Mouse (Mus musculus): ENCODE data around the gene Fkbp10. TPM values are rescaled to one million over a fixed set of nuclear protein-coding genes. Genes with fewer than 3 reads are reported as not detected.

The Fkbp10 gene
- polyA plus RNA-seq, 1 experiment from 2014 or later: 23.3 TPM

GRCm38 (mm10) chr11:100395861-100396631, 19.5 kb upstream of the Fkbp10 start:
- H3K9ac ChIP-seq: peak overlapping the region; percentile 85
- no peaks in the 10 kb centered on the region for H3K27me3 ChIP-seq (replicated peaks)
- H3K4me3 ChIP-seq: peak overlapping the region; percentile 73
- H3K9me3 ChIP-seq: no peaks in the 10 kb centered on the region
- peaks cover 40% of the 10 kb centered on the region for H3K4me1 ChIP-seq
- peak overlapping the region; percentile 74 for H3K4me2 ChIP-seq
- no peak overlapping the region for H3K27ac ChIP-seq
- WGBS: 27% methylated on average over 17 of the region's 17 CpGs
- ATAC-seq (replicated peaks): no peak
- no peaks in the 10 kb centered on the region for H3K36me3 ChIP-seq (replicated peaks)

GRCm38 (mm10) chr11:100396886-100397599, 18.5 kb upstream of the Fkbp10 start:
- peaks cover 34% of the 10 kb centered on the region for H3K4me1 ChIP-seq
- peak overlapping the region; percentile 73 for H3K4me3 ChIP-seq
- no peaks in the 10 kb centered on the region for H3K27me3 ChIP-seq (replicated peaks)
- ATAC-seq (replicated peaks): peak; percentile 48
- H3K4me2 ChIP-seq: peak overlapping the region; percentile 74
- no peaks in the 10 kb centered on the region for H3K9me3 ChIP-seq
- peak overlapping the region; percentile 76 for H3K27ac ChIP-seq
- H3K9ac ChIP-seq: peak overlapping the region; percentile 85
- no peaks in the 10 kb centered on the region for H3K36me3 ChIP-seq (replicated peaks)
- WGBS: 2% methylated on average over 42 of the region's 42 CpGs

DNA sequence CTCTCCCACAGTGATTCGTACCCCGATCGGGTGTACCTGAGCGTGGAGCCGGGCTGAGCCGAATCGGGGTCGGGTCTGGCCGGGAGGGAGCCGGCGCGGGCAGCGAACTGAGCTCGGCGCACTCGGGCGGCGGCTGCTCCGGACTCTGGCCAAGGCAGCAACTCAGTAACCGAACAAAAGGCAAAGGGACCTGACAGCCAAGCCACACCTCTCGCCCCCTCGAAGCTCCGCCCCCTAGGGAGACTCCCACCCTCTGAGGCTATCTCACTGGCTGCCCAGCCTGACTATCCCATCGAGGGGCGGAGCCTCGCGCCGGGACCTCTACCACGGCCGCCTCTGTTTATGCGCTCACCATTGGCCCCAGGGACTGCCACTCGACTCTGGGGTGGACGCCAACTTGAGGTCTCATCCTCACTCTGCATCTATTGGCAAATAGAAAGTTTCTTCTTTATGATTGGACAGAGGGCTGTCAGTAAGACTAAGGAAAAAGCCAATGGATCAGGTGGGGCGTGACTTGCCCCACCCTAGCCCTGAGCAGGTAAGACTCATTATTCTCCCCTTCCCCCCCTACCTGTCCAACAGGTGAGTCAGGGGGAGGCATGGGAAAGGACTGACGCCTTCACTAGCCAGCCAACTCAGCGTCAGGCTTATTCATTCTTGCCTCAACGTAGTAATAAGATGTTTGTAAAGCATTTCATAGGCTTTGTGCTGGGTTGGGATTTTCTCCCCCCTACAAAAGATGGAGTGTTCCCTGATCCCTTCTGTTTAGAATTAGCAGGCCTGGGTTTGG, 17.7 kb upstream of the Fkbp10 start, which contains the start of gene Jup:
Gene Jup, minus strand, starts transcription at position 164 of the 790 bp plus-strand sequence.
- H3K27ac ChIP-seq: peak within 1 kb of the TSS; percentile 76
- peaks cover 34% of the 10 kb centered on the region for H3K4me1 ChIP-seq
- no peaks in the 10 kb centered on the region for H3K9me3 ChIP-seq
- H3K27me3 ChIP-seq (replicated peaks): no peaks in the 10 kb centered on the region
- H3K9ac ChIP-seq: peak within 1 kb of the TSS; percentile 85
- H3K4me2 ChIP-seq: peak within 1 kb of the TSS; percentile 74
- peak within 1 kb of the TSS; percentile 73 for H3K4me3 ChIP-seq
- under 1% methylated on average over 37 of the region's 37 CpGs for WGBS
- no peaks in the 10 kb centered on the region for H3K36me3 ChIP-seq (replicated peaks)
- ATAC-seq (replicated peaks): peak; percentile 99

GRCm38 (mm10) chr11:100398517-100398916, 17.0 kb upstream of the Fkbp10 start:
- Histone ChIP-seq H3K9me3 (no peaks in the 10 kb centered on the region), H3K27me3 (replicated peaks) (no peaks in the 10 kb centered on the region), H3K4me1 (peaks cover 37% of the 10 kb centered on the region), H3K4me3 (no peak overlapping the region), H3K4me2 (peak overlapping the region; percentile 74; the same call in 1 of the 2 replicates), H3K9ac (no peak overlapping the region), H3K36me3 (replicated peaks) (no peaks in the 10 kb centered on the region), H3K27ac (peak overlapping the region; percentile 44; the same call in 1 of the 2 replicates)
- WGBS: 96% methylated on average over 7 of the region's 7 CpGs
- no peak for ATAC-seq (replicated peaks)

DNA sequence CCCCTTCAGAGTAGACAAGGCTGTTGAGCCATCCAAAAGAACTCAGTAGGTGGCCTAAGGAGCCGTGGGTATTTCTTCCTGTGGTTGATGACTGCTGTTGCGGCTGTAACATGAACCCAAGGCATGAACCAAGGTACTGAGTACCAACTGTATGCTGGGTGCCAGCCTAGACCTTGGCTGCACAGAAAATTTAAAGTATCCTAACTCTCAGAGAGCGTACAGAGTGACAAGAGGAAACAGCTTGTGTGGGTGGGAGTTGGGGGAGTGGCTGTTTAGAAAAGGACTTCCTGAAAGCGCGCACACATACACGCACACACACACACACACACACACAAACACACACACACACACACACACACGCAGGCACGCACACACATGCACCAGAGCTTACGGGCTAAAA, 16.2 kb upstream of the Fkbp10 start:
- Histone ChIP-seq H3K9ac (no peak overlapping the region), H3K27me3 (replicated peaks) (no peaks in the 10 kb centered on the region), H3K9me3 (no peaks in the 10 kb centered on the region), H3K4me3 (no peak overlapping the region), H3K4me1 (peaks cover 31% of the 10 kb centered on the region), H3K36me3 (replicated peaks) (no peaks in the 10 kb centered on the region), H3K27ac (no peak overlapping the region), H3K4me2 (no peak overlapping the region)
- no peak for ATAC-seq (replicated peaks)
- 84% methylated on average over 9 of the region's 9 CpGs for WGBS

GRCm38 (mm10) chr11:100399727-100400538, 15.6 kb upstream of the Fkbp10 start:
- Histone ChIP-seq H3K27me3 (replicated peaks) (no peaks in the 10 kb centered on the region), H3K4me2 (no peak overlapping the region), H3K4me1 (peaks cover 27% of the 10 kb centered on the region), H3K9me3 (no peaks in the 10 kb centered on the region), H3K27ac (no peak overlapping the region), H3K36me3 (replicated peaks) (no peaks in the 10 kb centered on the region), H3K4me3 (no peak overlapping the region), H3K9ac (no peak overlapping the region)
- no peak for ATAC-seq (replicated peaks)
- 79% methylated on average over 12 of the region's 12 CpGs for WGBS

DNA sequence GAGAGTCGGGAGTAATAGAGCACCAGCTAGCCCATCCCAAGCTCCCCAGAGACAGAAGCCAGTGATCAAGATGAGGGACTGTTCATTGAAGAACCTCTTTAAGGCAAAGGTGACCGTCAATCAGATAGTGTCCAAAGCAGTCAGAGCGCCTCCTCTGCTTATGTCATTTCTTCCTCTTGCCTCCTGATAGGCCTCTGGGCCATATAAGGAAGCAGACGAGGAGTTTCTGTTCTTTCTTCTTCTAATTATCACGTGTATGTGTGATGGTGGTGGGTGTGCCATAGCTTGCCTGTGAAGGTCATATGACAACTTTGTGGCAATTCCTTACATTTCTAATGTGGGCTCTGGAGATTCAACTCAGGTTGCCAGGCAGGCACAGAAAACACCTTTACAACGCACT, 14.7 kb upstream of the Fkbp10 start:
- H3K36me3 ChIP-seq (replicated peaks): no peaks in the 10 kb centered on the region
- 81% methylated on average over 6 of the region's 6 CpGs for WGBS
- no peak overlapping the region for H3K9ac ChIP-seq

GRCm38 (mm10) chr11:100402240-100402639, 13.3 kb upstream of the Fkbp10 start:
- no peak overlapping the region for H3K27ac ChIP-seq
- H3K9me3 ChIP-seq: no peaks in the 10 kb centered on the region
- 52% methylated on average over 6 of the region's 6 CpGs for WGBS
- H3K9ac ChIP-seq: no peak overlapping the region
- no peak for ATAC-seq (replicated peaks)
- H3K4me2 ChIP-seq: no peak overlapping the region
- H3K27me3 ChIP-seq (replicated peaks): no peaks in the 10 kb centered on the region
- H3K4me1 ChIP-seq: peaks cover 7% of the 10 kb centered on the region
- H3K36me3 ChIP-seq (replicated peaks): no peaks in the 10 kb centered on the region
- no peak overlapping the region for H3K4me3 ChIP-seq

More for the DNA sequence above, 14.7 kb upstream of the Fkbp10 start:
- Histone ChIP-seq H3K4me2 (no peak overlapping the region), H3K27me3 (replicated peaks) (no peaks in the 10 kb centered on the region), H3K4me1 (peaks cover 18% of the 10 kb centered on the region), H3K27ac (no peak overlapping the region), H3K4me3 (no peak overlapping the region), H3K9me3 (no peaks in the 10 kb centered on the region)
- no peak for ATAC-seq (replicated peaks)

GRCm38 (mm10) chr11:100402682-100403081, 12.8 kb upstream of the Fkbp10 start:
- H3K27ac ChIP-seq: no peak overlapping the region
- H3K4me2 ChIP-seq: no peak overlapping the region
- no peak for ATAC-seq (replicated peaks)
- H3K27me3 ChIP-seq (replicated peaks): no peaks in the 10 kb centered on the region
- no peak overlapping the region for H3K4me3 ChIP-seq
- no peaks in the 10 kb centered on the region for H3K36me3 ChIP-seq (replicated peaks)
- 88% methylated on average over 2 of the region's 2 CpGs for WGBS
- H3K9ac ChIP-seq: no peak overlapping the region
- H3K4me1 ChIP-seq: peaks cover 7% of the 10 kb centered on the region
- H3K9me3 ChIP-seq: no peaks in the 10 kb centered on the region

DNA sequence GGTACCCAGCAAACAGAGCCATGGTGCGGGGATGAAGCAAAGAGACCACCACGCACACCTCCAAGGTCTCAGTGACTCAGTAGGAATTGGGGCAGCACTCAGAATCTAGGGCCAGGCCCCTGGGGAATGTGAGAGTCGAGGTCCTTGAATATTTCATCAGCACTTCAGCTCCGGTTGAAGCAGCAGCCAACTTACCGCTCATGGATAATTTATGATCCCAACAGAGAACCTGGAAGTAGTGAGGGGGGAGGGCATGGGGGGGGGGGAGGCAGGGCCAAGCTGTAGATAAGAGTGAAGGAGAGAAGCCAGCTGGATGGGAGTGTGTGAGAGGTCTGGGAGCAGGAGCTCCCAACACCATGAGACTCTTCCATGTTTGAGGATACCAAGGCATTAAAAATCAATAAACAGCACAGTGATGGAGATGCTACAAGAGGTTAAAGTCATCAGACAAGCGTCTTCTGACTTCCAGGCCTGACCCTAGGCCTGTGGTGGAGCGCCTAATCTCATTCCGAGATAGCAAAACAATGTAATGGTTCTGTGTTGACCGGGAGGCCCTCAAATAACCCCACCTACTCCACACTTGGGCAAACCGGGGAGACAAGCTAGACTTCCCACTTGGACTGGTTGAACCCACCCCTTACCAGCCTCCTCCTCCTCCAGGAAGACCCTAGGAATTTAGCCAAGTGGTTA, 11.9 kb upstream of the Fkbp10 start:
- 64% methylated on average over 10 of the region's 10 CpGs for WGBS
- H3K36me3 ChIP-seq (replicated peaks): no peaks in the 10 kb centered on the region
- ATAC-seq (replicated peaks): no peak

DNA sequence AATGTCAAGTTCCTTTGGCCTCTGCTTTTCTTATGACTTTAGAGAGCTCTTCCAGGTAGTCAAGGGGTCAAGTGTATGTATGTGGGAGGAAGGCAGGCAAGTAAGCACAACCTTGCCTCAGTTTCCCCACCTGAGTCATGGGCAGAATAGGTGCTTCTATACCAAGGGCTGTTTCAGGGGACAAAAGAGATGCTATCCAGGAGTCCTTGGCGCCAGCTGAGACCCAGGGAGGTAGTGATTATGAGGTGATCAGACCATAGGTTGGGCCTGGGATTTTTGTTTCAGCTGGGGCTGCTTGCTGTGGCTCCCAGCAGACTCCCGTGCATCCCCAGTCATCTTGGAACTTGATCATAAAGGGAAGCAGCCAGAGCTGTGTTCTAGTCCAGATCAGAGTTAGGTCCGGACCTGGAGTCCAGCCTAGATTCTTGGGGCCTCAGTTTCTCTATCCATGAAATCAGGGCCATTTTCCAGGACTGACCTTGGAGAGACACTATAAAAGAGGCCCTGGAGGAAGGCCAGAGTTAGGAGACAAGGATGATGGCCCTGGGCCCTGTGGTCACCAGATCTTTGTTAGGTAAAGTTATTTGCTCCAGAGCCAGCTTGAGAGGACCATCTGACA, 10.9 kb upstream of the Fkbp10 start:
- Histone ChIP-seq H3K9me3 (no peaks in the 10 kb centered on the region), H3K4me1 (peaks cover 4% of the 10 kb centered on the region), H3K9ac (no peak overlapping the region), H3K4me2 (no peak overlapping the region), H3K27me3 (replicated peaks) (no peaks in the 10 kb centered on the region), H3K27ac (no peak overlapping the region), H3K36me3 (replicated peaks) (no peaks in the 10 kb centered on the region), H3K4me3 (no peak overlapping the region)
- WGBS: 79% methylated on average over 3 of the region's 3 CpGs
- no peak for ATAC-seq (replicated peaks)

More for the DNA sequence above, 11.9 kb upstream of the Fkbp10 start:
- Histone ChIP-seq H3K4me3 (no peak overlapping the region), H3K9ac (no peak overlapping the region), H3K4me2 (no peak overlapping the region), H3K9me3 (no peaks in the 10 kb centered on the region), H3K27ac (no peak overlapping the region), H3K4me1 (peaks cover 4% of the 10 kb centered on the region), H3K27me3 (replicated peaks) (no peaks in the 10 kb centered on the region)

Measured in midbrain, embryonic 15.5 days (tissue).